Mouse (Mus musculus) cortical plate, adult 2 months (tissue): ENCODE measurements around the gene Rprml.
A peak's percentile ranks its signal among the peaks of the same experiment; 100 is the strongest.

Source experiments
- CTCF ChIP-seq: fragments of 200-500 bp; IDR thresholded peaks from 2 replicates; pipeline ENCODE4 v1.5.1; 2011; ENCODE audit warnings: mild to moderate bottlenecking, control low read depth, low read length; ENCODE audit not compliant: insufficient read depth; ENCODE audit errors: extremely low read depth
- POLR2A ChIP-seq: fragments of 200-500 bp; IDR thresholded peaks from 2 replicates; pipeline ENCODE4 v1.6.1; 2011; ENCODE audit warnings: mild to moderate bottlenecking, low read length, control low read depth; ENCODE audit not compliant: insufficient read depth; ENCODE audit errors: extremely low read depth

DNA sequence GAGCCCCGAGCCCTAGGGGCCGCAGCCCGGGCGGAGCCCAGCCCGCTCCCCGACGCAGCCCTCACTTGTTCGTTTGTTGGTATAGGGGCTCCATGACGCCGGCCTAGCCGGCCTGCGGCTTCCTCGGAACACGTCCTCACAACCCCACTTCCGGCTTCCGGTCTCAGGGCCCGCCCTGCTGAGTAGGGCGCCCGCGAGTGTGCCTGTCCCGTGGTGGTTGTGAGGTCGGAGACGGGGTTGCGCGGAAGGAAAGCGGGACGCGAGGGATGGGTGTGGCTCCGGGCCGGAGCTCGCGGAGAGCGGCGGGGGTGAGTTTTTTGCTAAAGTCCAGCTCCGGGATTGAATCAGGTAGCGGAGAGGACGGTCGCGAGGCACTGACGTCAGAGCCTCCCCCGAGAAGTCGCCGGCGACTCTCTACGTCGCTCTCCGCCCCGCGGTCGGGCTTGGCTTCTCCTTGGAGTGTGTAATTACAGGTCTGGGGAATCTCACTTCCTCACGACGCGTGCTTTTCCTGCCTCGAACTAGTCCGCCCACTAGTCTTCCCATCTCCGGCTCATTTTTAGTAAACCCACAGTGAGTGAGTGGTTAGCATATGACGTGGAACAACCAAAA is 48.3 kb downstream of the Rprml start, which contains the start of gene Gosr2:
- no peak for TF ChIP-seq CTCF
- TF ChIP-seq POLR2A = peak; percentile 74
